Mouse (Mus musculus) spleen, adult 12 weeks (tissue): ENCODE data around the gene Tgfa.

Source experiments
- DNase-seq: peaks from one replicate; pipeline ENCODE4 v3.0.0; 2022; ENCODE audit warnings: low spot score

Gene Tgfa

DNA sequence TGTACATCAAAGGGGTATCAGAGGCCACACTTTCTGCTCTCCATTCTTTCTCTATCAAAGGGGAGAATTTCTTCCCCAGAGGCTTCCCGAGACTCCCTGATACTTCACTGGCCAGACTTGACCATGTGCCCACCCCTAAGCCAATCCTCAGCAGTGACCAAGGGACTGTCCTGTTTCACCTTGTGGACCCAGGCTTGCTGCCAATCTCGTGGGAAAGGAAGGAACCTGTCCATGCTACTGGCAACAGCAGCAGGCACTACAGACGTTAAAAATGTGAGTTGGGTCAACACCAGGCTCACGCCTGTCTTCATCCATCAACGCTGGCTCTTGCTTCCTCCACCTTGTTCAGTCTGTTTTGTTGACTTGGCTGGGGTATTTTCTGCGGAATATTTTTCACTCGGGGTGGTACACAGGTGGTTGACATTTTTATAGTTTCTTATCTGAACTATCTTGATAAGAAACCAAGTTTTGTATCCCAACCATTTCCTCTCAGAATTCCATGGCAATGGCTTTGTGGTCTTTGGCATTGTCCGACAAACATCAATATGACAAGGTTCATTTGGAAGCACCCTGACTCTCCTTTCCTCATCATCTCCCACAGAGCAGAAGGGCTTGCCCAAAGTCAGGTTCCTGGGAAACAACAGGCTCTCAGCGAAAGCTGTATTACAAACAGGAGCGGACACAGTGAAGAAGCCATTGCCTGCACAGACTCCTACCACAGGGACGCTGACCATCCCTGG lies 6.1 kb upstream of the Tgfa start:
- DNase-seq: no peak

GRCm38 (mm10) chr6:86190622-86191021 lies 4.4 kb upstream of the Tgfa start:
- DNase-seq: no peak

DNA sequence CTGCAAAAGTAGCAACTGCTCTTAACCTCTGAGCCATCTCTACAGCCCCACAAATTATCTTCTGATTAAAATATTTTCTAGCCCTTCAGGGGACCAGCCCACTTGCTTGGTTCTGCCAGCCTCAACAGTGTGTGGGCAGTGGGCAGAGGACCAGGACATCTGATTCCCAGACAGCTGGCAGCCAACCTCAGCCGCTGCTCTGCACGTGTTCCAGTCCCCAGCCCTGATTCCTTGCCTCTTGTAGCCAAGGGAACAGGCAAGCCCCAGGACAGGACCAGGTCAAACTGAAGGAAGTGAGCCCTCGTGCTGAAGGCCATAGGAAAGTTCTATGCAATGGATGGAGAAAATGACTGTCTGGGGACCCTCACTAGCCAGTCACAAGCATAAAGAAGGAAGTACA lies 2.0 kb upstream of the Tgfa start:
- no peak for DNase-seq

- no peak for DNase-seq
Measured at GRCm38 (mm10) chr6:86193879-86194278, 1.1 kb upstream of the Tgfa start.

DNA sequence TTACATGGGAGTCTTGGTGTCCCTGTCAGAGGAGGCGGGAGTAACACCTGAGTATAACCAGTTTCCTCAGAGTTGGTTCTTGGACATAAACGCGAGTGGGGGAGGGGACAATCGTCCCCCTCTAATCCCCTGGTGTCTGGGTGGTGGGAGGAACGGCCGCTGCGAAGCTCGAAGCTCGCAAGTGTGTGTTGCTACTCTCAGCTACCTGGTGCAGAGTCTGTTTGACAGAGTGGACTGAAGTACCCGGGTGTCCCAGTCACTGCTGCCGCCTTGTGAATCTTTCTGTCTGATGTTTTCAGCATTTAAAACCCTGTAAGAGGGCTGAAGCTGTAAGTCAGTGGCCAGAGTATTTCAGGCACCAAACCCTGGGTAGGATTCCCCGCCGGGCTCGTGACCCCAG lies 1.0 kb downstream of the Tgfa start:
- DNase-seq: no peak

GRCm38 (mm10) chr6:86197150-86197862 lies 2.3 kb downstream of the Tgfa start:
- no peak for DNase-seq

DNA sequence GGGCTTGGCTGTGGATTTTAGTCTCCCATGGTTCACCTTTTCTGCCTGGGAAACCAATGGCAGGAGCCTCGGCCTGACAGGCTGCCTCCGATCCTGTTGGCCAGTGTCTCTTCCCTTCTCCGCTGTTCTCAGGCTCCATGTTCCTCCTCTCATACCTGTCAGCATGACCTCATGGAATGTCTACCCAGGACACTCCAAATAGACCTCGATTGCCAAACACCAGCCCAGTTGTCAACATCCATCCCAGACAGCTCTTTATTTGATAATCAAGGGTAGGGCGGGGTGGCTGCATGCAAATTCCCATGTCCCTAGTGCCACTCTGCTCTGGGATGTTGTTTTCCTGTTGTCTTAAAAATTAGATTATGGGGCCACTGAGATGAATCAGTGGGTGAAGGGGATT lies 5.9 kb downstream of the Tgfa start:
- DNase-seq: no peak

DNA sequence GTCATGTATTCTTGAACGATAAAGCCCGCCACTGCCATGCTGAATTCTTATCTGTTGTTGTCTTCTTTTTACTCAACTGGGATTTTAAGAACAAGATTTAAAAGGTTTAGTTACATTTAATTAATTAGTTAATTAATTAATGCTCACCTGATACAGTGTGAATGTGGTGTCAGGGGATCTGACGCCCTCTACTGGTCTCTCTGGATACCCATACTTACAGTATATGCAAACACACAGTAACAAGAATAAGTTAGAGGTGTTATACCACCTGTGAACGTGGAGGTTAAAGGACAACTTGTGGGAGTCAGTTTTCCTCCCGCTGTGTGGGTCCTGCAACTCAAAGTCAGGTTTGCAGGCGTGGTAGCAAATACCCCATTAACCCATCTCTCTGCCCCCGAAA lies 8.1 kb downstream of the Tgfa start:
- DNase-seq: no peak

GRCm38 (mm10) chr6:86206014-86206413 lies 11.0 kb downstream of the Tgfa start:
- no peak for DNase-seq

DNA sequence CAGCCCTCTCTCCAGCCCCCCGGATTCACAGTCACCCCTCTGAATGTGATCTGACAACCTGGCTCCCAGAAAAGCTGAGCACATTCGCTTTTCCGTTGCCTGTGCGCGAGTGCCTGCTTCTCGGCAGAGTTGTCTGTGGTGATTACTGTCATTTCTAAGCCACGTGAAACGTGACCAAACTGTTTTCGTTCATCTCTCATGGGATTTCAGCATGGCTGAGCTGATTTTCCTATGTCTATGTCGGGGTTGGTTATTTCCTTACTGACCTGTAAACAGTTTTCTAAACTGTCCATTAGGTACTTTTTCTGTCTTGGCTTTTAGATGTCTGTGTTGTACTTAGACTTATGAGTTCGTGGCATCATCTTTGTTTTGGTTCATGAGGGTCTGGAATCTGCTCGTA lies 12.0 kb downstream of the Tgfa start:
- DNase-seq: no peak

GRCm38 (mm10) chr6:86209133-86210016 lies 14.4 kb downstream of the Tgfa start:
- DNase-seq: no peak

DNA sequence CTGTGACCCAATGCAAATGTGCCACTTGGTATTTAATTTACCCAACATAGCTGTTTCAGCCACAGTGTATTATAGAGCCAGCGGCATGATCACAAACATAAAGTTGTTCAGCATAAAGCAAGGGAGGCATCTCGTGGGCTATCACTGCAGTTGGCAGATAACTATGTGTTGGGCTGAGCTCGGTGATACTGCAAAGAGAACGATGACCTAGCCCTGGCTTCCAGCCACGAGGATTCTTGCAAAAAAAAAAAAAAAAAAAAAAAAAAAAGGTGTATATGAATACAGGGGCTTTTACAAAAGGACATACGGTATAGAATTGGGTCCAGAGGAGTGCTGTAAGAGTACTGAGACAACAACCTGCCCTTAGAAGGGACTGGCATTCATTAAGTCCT lies 15.0 kb downstream of the Tgfa start:
- no peak for DNase-seq

GRCm38 (mm10) chr6:86210619-86211018 lies 15.6 kb downstream of the Tgfa start:
- no peak for DNase-seq

GRCm38 (mm10) chr6:86211081-86211763 lies 16.2 kb downstream of the Tgfa start:
- DNase-seq: no peak

- DNase-seq: no peak
Measured at GRCm38 (mm10) chr6:86212871-86213640, 18.0 kb downstream of the Tgfa start.

- DNase-seq: no peak
Measured at GRCm38 (mm10) chr6:86218066-86218465, 23.0 kb downstream of the Tgfa start.

GRCm38 (mm10) chr6:86218739-86219138 lies 23.7 kb downstream of the Tgfa start:
- DNase-seq: no peak

DNA sequence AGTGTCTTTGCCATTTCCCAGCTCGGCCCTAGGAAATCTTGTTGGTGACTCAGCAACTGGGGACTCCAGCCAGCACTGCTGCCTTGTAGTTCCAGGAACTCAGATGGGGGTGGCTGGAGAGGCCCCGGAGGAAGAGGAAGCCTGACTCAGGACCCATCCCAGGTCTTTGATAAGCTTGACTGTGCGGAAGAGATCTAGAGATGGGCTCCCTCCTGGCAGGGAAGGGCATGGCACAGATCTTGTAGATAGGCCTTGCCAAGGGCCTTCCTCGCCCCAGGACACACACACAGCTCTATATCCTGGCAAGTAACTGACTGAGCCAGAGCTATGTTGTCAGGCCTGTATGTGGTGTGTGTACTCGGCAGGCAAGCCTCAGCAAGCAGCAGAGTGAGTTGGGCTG lies 24.5 kb downstream of the Tgfa start:
- DNase-seq: no peak

- DNase-seq: no peak
Measured at GRCm38 (mm10) chr6:86220171-86220570, 25.1 kb downstream of the Tgfa start.

- no peak for DNase-seq
Measured at GRCm38 (mm10) chr6:86222381-86222780, 27.4 kb downstream of the Tgfa start.

DNA sequence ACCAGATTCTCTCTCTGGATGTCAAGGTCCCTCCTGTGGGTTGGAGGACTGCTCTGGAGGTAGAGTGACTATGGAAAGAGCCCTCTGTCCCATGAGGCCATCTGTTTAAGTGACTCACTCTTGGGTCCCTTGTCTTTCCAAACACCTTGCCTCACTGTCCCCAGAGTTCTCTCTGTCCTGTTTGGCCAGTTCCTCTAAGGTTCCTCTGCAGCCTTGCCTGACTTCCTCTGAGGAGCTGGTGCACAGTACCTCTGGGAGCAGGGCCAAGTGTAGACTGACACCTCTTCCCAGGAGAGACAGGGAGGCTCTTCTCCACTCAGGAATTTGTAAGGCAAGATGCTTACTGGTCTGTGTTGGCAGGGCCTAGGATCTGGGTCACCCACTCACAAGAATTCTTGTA lies 30.6 kb downstream of the Tgfa start:
- DNase-seq: no peak
